Mouse (Mus musculus) E14TG2a.4 (cell line): ENCODE measurements around the gene Rnf19b.

Source experiments
- CTCF ChIP-seq: conservative IDR thresholded peaks from 2 replicates; pipeline ENCODE4 v1.5.1; 2014; ENCODE audit warnings: low read length
- NANOG ChIP-seq: IDR thresholded peaks from 2 replicates; pipeline ENCODE4 v1.6.1; 2014; ENCODE audit warnings: borderline replicate concordance, low read length, mixed read lengths
- POU5F1 ChIP-seq: IDR thresholded peaks from 2 replicates; pipeline ENCODE4 v1.6.1; 2014; ENCODE audit warnings: low read length, borderline replicate concordance

DNA sequence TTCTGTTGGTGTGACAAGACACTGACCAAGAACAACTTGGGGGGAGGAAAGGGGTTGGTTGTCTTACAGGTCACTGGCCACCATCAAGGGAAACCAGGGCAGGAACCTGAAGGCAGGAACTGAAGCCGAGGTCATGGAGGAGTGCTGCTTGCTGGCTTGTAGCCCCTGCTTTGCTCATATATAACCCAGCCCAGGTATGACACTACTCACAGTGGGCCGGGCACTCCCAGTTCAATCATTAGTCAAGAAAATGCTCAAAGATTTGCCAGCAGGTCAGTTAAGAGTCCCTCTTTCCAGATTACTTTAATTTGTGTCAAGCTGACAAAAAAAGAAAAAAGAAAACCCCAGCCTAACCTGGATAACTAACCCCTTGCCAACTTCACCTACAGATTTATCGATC is 32.4 kb upstream of the Rnf19b start:
- TF ChIP-seq CTCF (no peak), NANOG (no peak), POU5F1 (no peak)
